Mouse (Mus musculus): Measurements from ENCODE around the gene Slc43a3. TPM values are rescaled to one million over a fixed set of nuclear protein-coding genes. Genes with fewer than 3 reads are reported as not detected.

Slc43a3 gene
- polyA plus RNA-seq, 1 experiment: 26.0 TPM

DNA sequence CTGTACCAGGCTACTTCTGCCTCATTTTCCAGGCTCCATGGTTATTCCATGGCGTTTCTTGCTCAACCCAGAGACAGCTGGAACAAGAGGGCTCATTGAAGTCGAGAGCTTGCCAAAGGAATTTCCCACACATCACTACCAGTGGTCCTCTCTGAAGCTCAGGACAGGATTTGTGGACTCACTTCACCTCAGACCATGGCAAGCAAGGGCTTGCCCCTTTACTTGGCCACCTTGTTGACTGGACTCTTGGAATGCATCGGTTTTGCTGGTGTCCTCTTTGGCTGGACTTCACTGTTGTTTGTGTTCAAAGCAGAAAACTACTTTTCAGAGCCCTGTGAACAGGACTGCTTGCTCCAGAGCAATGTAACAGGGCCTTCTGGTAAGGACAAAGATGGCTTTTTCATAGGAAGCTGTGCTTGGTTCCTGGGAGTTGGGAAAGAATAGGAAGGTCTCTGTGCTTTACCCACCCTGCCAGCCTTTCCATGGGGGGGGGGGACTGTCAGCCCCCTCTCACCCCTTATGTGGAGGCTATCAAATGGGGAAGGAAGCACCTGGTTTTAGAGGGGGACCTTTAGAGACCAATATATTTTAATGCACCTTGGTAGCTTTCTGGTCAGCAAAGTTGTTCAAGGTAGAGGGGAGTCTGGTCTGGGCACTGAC lies 1.2 kb downstream of the Slc43a3 start:
- H3K4me1 ChIP-seq (ENCODE audit: control insufficient read depth, insufficient read depth, low read length): no peaks in the 10 kb centered on the region
- H3K27ac ChIP-seq (ENCODE audit: insufficient read depth, low read length): no peak overlapping the region
- no peak for TF ChIP-seq CTCF (IDR thresholded peaks at IDR 0.05; ENCODE audit: borderline replicate concordance, insufficient read depth, low read length)
- no peak for TF ChIP-seq POLR2A (IDR thresholded peaks at IDR 0.05; ENCODE audit: low read depth, low read length)
- no peak overlapping the region for H3K4me3 ChIP-seq (ENCODE audit: insufficient read depth, low read length)

DNA sequence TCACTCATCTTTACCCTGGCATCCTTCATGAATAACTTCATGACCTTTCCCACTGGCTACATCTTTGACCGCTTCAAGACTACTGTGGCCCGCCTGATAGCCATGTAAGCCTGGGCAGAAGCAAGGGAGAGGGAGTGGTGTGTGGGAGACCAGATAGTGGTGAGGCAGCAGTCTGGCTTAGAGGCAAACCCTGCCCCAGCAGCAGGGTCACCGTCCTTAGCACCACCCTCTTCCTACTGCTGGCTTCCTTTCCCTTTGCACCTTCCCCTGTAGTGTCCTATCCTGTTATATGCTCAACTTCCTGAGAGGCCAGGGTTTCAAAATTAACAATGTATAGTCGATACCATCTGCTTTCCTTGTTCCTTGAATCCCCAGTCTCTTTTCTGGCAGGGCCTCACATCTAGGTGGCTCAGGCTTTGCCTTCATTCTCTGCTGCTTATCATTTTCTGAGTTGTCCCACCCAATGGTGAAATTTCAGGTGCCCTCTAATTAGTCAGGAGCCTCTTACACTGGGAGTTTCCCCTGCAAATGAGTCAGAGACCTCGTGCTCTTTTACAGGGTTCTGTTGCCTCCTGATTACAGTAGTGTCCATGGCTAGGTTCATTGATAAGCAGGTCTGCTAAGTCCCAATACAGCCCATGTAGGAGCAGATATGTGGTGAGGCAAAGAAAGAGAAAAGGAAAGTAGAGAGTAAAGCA lies 2.0 kb downstream of the Slc43a3 start:
- Histone ChIP-seq H3K27ac (ENCODE audit: insufficient read depth, low read length) (no peak overlapping the region), H3K4me1 (ENCODE audit: control insufficient read depth, insufficient read depth, low read length) (no peaks in the 10 kb centered on the region), H3K4me3 (ENCODE audit: insufficient read depth, low read length) (no peak overlapping the region)
- no peak for TF ChIP-seq CTCF (IDR thresholded peaks at IDR 0.05; ENCODE audit: borderline replicate concordance, insufficient read depth, low read length)
- no peak for TF ChIP-seq POLR2A (IDR thresholded peaks at IDR 0.05; ENCODE audit: low read depth, low read length)

- Histone ChIP-seq H3K27ac (ENCODE audit: insufficient read depth, low read length) (no peak overlapping the region), H3K4me3 (ENCODE audit: insufficient read depth, low read length) (no peak overlapping the region), H3K4me1 (ENCODE audit: control insufficient read depth, insufficient read depth, low read length) (no peaks in the 10 kb centered on the region)
- TF ChIP-seq CTCF (IDR thresholded peaks at IDR 0.05; ENCODE audit: borderline replicate concordance, insufficient read depth, low read length): no peak
- TF ChIP-seq POLR2A (IDR thresholded peaks at IDR 0.05; ENCODE audit: low read depth, low read length): no peak
Measured at GRCm38 (mm10) chr2:84939306-84939705, 2.9 kb downstream of the Slc43a3 start.

- H3K4me1 ChIP-seq (ENCODE audit: control insufficient read depth, insufficient read depth, low read length): no peaks in the 10 kb centered on the region
- TF ChIP-seq POLR2A (IDR thresholded peaks at IDR 0.05; ENCODE audit: low read depth, low read length) (no peak), CTCF (IDR thresholded peaks at IDR 0.05; ENCODE audit: borderline replicate concordance, insufficient read depth, low read length) (no peak)
- no peak overlapping the region for H3K27ac ChIP-seq (ENCODE audit: insufficient read depth, low read length)
- no peak overlapping the region for H3K4me3 ChIP-seq (ENCODE audit: insufficient read depth, low read length)
Measured at GRCm38 (mm10) chr2:84939711-84940110, 3.3 kb downstream of the Slc43a3 start.

DNA sequence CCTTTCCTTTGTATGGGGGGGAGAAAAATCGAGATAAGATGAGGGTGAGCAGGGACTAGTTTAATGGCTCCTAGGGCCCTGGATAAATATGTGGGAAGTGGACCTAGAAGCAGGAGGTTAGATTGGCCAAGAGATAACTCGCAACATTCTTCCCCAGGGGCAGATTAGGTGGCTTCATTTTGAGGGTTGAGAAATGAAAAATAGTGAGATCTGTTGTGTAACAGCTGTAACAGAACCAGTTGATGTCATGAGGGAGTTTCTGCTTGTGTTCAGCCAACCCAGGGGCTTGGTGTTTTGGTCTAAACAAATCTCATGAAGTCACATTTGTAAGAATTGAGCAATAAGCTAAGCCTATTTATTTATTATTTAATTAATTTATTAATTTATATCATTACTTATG lies 5.0 kb downstream of the Slc43a3 start:
- H3K4me3 ChIP-seq (ENCODE audit: insufficient read depth, low read length): no peak overlapping the region
- TF ChIP-seq POLR2A (IDR thresholded peaks at IDR 0.05; ENCODE audit: low read depth, low read length) (no peak), CTCF (IDR thresholded peaks at IDR 0.05; ENCODE audit: borderline replicate concordance, insufficient read depth, low read length) (no peak)
- H3K4me1 ChIP-seq (ENCODE audit: control insufficient read depth, insufficient read depth, low read length): no peaks in the 10 kb centered on the region
- no peak overlapping the region for H3K27ac ChIP-seq (ENCODE audit: insufficient read depth, low read length)

DNA sequence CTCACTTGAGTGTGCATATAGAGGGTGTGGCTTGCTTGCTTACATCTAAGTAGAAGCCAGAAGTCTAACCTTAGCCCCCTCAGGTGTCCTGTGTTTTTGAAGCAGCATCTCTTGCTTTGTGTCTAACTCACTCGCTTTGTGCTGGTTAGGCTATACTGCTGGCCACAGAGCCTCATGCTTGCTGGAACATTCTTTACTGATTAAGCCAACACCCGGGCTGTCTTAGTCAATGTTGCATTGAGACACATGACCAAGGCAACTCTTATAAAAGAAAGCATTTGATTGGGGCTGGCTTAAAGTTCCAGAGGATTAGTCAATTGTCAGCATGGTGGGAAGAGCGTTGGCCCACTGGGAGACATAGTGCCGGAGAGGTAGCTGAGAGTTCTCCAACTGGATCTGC lies 5.4 kb downstream of the Slc43a3 start:
- H3K27ac ChIP-seq (ENCODE audit: insufficient read depth, low read length): no peak overlapping the region
- H3K4me1 ChIP-seq (ENCODE audit: control insufficient read depth, insufficient read depth, low read length): no peaks in the 10 kb centered on the region
- TF ChIP-seq CTCF (IDR thresholded peaks at IDR 0.05; ENCODE audit: borderline replicate concordance, insufficient read depth, low read length): no peak
- TF ChIP-seq POLR2A (IDR thresholded peaks at IDR 0.05; ENCODE audit: low read depth, low read length): no peak
- H3K4me3 ChIP-seq (ENCODE audit: insufficient read depth, low read length): no peak overlapping the region

DNA sequence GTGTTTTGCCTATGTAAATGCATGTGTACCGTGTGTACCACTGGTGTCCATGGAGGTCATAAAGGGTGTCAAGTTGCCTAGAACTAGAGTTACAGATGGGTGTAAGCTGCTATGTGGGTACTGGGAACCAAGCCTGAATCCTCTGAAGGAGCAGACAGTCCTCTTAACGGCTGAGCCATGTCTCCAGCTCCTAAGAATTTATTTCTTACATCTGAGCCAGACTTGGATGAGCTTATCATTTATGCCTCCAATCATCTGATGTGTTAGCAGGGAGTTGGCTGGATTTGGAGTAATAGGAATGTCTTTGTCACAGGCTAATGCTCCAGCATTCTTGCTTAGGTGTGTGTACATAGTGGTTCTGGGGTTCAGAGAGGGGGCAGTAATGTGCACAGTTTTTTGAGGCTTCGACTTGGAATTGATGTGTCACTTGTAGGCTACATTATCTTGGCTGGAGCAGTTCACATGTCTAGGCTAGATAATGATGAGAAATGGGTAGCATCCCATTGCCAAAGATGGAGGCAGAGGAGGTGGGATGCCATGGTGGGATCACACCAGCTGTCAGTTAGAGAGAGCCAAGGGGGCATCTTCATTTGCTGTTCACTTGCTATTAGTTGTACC lies 10.9 kb downstream of the Slc43a3 start:
- Histone ChIP-seq H3K4me1 (ENCODE audit: control insufficient read depth, insufficient read depth, low read length) (no peaks in the 10 kb centered on the region; the same call in 1 of the 2 replicates), H3K4me3 (ENCODE audit: insufficient read depth, low read length) (no peak overlapping the region), H3K27ac (ENCODE audit: insufficient read depth, low read length) (no peak overlapping the region)
- no peak for TF ChIP-seq POLR2A (IDR thresholded peaks at IDR 0.05; ENCODE audit: low read depth, low read length)
- no peak for TF ChIP-seq CTCF (IDR thresholded peaks at IDR 0.05; ENCODE audit: borderline replicate concordance, insufficient read depth, low read length)

DNA sequence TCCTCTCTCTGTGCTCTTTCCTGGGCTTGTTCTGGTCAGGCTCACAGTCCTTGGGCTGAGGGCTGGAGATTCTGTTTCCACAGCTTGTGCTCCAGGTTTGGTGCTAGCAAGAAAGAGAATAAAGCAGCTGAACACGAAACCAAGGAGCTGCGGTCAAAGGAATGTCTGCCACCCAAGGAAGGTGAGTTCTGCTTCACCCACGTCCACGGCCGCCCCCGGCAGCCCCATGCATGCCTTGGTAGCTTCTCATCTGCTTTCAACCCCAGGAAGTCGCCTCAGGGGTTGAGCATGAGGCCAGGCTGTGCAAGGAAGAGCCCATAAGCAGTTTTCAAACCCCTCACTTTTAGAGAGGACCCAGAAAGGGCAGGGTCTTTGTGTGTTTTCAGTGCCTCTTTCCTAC lies 11.9 kb downstream of the Slc43a3 start:
- TF ChIP-seq CTCF (IDR thresholded peaks at IDR 0.05; ENCODE audit: borderline replicate concordance, insufficient read depth, low read length) (no peak), POLR2A (IDR thresholded peaks at IDR 0.05; ENCODE audit: low read depth, low read length) (no peak)
- H3K27ac ChIP-seq (ENCODE audit: insufficient read depth, low read length): no peak overlapping the region
- H3K4me3 ChIP-seq (ENCODE audit: insufficient read depth, low read length): no peak overlapping the region
- no peaks in the 10 kb centered on the region; the same call in 1 of the 2 replicates for H3K4me1 ChIP-seq (ENCODE audit: control insufficient read depth, insufficient read depth, low read length)

GRCm38 (mm10) chr2:84948721-84949120 lies 12.3 kb downstream of the Slc43a3 start:
- TF ChIP-seq POLR2A (IDR thresholded peaks at IDR 0.05; ENCODE audit: low read depth, low read length): no peak
- TF ChIP-seq CTCF (IDR thresholded peaks at IDR 0.05; ENCODE audit: borderline replicate concordance, insufficient read depth, low read length): no peak
- no peaks in the 10 kb centered on the region; the same call in 1 of the 2 replicates for H3K4me1 ChIP-seq (ENCODE audit: control insufficient read depth, insufficient read depth, low read length)
- H3K4me3 ChIP-seq (ENCODE audit: insufficient read depth, low read length): no peak overlapping the region
- no peak overlapping the region for H3K27ac ChIP-seq (ENCODE audit: insufficient read depth, low read length)

DNA sequence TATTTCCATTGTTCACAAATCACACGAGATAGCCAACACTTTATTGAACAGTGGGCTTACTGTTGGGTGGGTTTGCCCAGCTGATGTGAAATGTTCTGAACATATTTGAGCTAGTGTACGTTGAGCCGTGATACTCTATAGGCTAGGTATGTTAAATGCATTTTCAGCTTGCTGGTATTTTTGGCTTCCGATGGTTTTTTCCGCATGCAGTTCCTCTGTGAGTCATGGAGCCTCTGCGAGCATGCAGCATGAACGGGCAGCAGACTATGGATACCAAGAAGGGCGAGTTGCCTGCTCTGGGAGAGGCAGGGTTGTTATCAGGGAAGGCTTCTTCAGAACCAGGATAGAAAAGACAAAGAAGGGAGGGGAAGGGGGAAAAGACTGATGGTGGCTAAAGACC lies 14.6 kb downstream of the Slc43a3 start:
- Histone ChIP-seq H3K4me3 (ENCODE audit: insufficient read depth, low read length) (no peak overlapping the region), H3K27ac (ENCODE audit: insufficient read depth, low read length) (no peak overlapping the region), H3K4me1 (ENCODE audit: control insufficient read depth, insufficient read depth, low read length) (no peaks in the 10 kb centered on the region; the same call in 1 of the 2 replicates)
- TF ChIP-seq POLR2A (IDR thresholded peaks at IDR 0.05; ENCODE audit: low read depth, low read length) (no peak), CTCF (IDR thresholded peaks at IDR 0.05; ENCODE audit: borderline replicate concordance, insufficient read depth, low read length) (no peak)
